Mouse (Mus musculus) frontal cortex, postnatal 36 days (tissue): ENCODE measurements around the gene Cdkl1.

Experiments used
- DNase-seq, 2 experiments: peaks; one replicate each; pipeline ENCODE4 v3.0.0; 2022; ENCODE audit warnings: low spot score in 2 of 2

Gene Cdkl1

DNA sequence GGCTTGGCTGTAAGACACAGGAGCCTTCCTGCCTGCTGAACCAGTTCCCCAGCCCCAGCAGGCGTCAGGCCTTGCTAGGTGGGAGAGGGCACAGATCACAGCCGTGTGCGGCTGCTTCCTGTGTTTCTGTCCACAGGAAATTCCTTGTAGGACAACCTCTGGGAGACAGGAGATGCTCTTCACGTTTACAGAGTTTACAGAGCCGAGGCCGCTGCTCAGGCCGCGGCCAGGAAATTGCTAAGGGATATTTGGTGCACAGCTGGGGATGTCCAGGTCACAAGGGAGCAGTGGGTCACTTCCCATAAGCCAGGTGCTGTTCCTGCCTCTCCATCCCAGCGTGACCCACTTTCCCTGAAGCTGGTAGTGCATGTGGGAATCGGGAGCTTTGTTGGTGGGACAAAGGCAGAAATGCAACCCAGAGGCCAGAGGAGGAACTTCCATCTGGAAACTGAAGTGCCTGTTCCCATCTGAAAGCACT is 39.2 kb downstream of the Cdkl1 start:
- DNase-seq = no peak

DNA sequence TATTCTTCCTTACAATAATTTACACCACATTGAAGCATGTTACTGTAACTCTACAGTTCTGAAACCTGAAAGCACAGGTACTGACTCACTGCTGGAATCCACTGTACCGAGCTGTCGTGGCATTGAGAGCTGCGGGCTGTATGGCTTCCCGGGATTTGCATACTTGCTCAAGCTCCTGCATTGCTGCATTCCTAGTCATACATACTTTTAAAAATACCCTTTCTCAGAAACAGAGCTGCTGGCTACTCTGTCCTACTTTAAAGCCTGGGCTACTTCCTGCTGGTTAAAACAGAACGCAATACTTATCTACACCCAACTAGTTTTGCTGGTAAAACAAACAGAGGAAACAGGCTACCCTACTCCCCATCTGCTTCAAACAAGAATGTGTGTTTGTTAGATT is 46.9 kb downstream of the Cdkl1 start:
- DNase-seq = no peak

DNA sequence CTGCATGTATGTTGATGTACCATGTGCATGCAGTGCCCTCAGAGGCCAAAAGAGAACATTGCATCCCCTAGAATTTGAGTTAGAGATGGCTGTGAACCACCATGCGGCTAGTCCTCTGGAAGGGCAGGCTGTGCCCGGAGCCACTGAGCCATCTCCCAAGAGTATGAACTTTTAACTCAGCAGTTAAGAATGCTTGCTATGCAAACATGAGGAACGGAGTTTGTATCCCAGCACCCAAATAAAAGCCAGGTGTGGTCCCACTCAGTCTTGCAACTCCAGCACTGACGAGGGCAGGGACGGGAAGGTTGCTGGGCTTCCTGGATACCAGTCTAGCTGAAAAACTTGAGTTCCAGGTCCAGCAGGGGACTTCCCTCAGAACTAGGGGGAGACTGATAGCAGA is 49.1 kb downstream of the Cdkl1 start:
- DNase-seq = no peak

DNA sequence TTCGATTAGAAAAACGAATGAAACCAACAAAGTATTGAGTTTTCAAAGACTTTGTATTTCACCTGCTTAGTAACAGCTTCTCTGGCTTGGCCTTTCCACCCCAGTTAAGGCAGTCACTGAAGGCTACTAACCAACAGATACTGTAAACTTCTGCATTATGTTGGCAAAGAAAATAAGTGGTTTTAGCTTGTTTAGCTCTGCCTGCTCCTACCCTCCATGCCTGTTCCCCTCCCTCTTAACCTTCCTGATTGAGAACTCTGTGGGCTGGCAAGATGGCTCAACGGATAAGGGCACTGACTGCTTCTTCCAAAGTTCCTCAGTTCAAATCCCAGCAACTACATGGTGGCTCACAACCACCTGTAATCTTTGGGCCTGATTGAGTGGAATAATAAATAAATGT is 57.1 kb downstream of the Cdkl1 start:
- no peak for DNase-seq

DNA sequence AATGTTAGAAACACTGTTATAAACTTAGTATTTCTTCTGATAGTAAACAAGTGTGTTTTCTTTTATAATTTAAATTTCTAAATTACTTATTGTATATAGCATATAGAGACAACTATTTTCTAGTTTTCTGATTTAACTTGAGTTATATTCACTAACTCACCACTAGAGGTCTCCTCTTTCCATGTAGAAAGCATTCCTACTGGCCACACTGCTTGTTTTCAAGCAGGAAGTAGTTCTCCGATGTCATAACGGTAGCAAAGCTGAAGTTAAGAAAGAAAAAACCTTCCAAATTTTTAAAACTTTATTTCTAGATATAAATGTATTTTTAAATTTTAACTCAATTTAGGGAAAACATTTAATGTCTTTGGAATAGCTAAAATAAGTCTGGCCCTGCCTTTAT is 57.5 kb downstream of the Cdkl1 start:
- DNase-seq = no peak

DNA sequence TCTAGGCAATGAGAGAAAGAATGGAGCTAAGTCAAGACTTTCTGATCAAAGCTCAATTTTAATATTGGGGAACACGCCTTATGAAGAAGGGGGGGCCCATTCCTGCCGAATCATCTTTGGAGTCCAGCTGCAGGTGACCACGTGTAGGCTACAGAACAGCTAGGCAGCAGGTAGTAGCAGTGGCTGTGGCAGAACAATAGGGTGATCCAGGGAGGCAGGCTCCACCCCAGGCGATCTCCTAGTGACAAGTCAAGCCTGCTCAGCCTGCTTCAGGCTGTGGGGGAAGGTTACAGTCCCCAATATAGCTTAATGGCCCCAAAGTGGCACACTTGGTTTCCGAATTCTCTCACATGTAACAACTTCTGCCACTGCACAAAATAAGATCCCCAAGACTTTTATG is 58.8 kb downstream of the Cdkl1 start:
- DNase-seq = no peak

DNA sequence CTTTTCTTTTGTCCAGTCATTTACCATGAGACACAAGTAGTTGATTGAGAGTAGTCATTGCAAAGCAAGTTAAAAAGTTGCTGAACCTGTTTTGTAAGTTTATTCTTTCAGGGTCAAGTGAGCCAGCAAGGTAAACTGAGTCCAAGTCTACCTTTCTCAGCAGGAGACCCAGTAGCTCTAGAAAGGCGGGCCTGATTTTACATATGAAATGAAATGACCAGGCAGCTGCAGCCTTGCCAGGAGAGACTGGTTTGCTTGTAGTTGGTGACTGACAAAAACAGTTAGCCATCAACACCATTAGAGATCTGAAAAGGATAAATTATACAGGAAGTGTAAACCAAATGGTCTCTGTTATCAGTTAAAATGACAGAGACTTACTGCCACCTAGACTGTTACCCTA is 60.8 kb downstream of the Cdkl1 start:
- DNase-seq = no peak

DNA sequence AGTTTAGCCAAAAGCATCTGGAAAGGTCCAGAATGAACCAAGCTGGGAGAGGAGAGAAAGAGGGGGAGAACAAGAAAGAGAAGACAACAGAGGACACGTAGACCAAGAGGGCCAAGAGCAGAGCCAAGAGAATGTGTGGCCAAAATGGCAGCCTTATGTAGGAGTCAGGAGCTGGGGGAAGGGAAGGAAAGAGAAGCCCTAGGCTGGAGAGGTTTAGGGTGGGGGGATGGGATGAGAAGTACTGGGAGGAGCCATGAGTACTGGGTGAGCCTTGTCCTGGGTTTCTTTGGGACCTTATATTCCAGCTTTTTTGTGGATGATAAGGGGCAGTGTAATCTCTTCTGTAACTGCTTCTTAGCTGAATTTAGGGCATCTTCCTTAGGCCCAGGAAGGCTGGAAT is 61.8 kb downstream of the Cdkl1 start:
- no peak for DNase-seq

DNA sequence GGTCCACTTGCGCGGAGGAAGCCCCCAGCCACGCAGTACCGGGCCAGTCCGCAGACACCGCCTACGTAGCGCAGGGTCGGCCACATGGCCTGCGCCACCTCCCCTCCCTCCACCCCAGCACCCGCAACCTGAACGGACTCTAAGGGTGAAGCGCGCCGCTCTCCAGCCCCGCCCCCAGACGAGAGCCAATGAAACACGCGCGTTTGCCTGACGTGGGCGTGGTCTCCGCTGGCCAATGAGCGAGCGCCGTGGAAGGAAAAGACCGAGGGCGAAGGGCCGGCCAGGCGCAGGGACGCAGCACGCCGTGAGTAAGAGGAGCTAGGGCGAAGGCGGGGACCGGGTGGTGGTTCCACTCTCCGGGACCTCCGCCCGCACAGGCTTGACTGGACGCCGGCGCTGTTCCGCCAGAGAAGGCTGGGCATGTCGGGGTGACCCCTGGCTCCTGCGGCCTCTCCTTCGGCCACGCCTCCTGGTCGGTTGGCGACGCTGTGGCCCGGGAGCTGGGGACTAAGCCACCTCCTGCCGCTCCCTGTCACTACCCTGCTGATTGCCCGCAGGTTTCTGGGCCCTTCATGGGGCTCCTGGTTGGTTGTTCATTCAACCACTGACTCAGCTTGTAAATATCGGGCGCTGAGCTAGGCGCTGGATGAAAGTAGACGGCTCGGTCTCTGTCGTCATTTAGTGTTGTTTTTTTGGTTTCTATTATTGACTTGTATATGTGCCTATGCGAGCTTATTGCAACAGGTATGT is 66.2 kb downstream of the Cdkl1 start, which contains the start of the genes L2hgdh and Atp5s:
Gene L2hgdh, minus strand, starts transcription at position 163 of the 750 bp plus-strand sequence.
Gene Atp5s, plus strand, starts transcription at position 240 of the 750 bp plus-strand sequence.
- DNase-seq = peak; percentile 95 to 96

DNA sequence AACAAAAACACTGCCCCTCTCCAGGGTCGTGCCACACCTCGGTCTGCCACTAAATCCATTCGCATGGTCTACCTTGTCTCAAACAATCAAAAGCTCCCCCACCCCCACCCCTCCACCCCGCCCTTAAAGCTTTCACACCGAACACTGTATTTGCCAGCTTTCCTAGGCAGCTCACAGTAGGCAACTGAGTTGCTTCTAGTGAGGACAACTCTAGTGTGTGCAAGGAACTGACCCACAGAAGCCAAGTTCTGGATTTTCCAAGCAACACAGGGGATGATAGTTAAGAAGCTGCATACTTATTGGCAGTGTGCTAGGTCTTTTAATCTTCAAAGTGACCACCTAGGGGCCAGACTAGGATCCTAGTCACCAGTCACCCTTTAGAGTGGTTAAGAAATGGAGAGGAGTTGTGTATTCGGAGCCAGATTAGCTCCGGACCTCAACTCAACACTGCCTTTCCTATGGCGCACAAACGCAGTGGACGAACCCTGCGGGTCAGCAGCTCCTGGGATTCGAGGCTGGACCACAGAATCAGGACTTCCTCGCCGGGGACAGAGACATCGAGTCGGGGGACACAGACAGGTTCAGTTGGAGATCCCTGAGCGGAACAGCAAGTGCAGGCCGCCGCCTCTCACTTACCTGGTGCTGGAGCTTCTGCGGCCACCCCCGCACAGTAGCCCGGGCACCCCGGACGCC is 66.9 kb downstream of the Cdkl1 start:
- DNase-seq = no peak

DNA sequence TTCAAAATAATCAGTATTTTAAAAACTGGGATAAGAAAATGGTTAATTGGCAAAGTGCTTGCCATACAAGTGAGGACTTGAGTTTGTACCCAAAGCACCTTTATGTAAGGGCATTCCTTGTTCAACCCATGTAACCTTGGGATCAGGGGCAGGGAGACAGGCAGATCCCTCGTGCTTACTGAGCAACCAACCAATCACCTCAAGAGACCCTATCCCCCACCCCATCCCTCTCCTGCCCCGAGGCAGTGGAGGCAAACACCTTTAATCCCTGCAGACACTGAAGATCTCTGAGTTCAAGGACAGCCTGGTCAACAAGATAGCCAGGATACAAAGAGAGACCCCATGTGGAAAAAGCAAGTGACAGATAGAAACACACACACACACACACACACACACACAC is 67.7 kb downstream of the Cdkl1 start:
- no peak for DNase-seq

DNA sequence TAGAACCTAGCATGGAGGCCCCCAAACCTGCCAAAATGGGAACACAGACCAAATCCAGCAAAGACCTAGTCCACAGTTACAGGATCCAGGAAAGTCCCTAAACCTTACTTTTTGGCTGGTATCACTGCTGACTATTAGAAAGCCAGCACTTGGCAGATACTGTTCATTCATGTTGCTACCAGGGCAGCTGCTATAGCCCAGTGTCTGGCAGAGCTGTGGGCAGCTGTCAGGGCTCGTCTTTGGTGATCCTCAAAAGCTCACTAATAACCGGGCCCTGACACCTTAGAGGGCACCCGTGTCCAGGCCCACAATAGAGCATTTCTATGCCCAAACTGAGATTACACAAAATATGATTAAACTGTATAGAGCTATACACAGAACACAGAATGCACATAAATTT is 68.2 kb downstream of the Cdkl1 start:
- no peak for DNase-seq

DNA sequence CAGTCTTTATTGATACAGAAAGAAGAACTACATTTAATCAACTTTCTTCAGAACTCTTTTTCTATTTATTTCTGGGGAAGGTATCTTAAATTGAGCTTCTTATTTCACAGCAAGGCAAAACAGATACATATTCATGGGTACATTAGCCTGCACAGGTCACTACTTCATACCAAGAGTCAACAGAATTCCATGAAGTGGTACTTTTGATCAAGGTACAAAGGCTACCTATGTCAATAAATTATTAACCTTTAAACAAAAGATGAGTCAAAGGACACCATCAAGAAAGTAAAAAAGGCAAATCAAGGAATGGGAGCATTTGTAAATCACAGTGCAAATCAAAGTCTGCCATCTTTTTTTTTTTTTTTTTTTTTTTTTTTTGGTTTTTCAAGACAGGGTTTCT is 77.4 kb downstream of the Cdkl1 start:
- DNase-seq = no peak

DNA sequence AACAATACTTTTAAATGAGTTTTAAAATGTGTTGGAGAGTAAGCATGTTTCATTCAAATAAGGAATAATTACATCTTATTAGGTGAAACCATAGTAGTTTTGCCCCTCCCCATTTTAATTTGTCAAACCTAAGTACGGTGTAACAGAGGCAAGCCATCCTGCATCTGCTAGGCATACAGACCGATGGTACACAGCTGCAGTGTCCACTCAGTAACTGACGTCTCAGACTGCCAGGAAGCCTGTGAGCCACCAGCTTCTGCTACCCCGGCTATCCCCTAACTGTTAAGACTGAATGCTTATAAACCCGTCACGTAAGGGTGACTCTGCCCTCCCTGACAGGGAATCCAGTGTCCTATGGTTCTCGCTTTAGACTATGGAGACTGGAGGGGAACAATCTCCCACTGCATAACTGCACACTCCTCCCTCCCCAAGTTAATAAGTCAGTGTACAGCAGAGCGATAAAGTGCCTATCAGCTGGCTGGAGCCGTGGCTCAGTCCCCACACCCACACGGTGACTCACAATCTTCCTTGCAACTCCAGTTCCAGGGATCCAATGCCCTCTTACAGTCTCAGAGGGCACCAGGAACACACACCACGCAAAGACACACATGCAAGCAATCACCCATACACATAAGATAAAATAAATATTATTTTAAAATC is 86.1 kb downstream of the Cdkl1 start:
- DNase-seq = no peak

DNA sequence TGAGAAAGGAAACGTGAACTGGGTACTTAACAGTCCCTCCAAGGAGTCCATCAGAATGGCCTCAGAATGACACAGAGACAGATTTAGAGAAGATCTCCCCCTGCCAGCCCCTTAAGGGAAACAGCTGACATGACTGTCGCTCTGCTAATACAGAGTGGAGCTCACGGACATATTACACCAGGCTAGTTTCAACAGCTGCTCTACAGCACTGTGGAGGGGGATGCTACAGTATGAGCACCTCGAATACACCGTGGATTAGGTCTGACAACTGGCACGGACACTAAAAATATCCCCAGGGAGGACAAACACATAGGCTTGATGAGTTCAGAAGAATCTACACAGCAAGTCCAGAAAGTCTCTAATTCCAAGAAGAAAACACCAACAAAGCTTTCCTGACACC is 92.7 kb downstream of the Cdkl1 start:
- no peak for DNase-seq
